Mouse (Mus musculus) heart, postnatal 0 days (tissue): Measurements from ENCODE around the gene Irgm2.

ENCODE experiments used
- CTCF ChIP-seq: IDR thresholded peaks from 2 replicates; pipeline ENCODE4 v1.5.1; 2016; ENCODE audit warnings: antibody characterized with exemption, control low read depth, low read depth
- EP300 ChIP-seq: IDR thresholded peaks from 2 replicates; pipeline ENCODE4 v1.6.1; 2016; ENCODE audit warnings: antibody characterized with exemption, low read depth

GRCm38 (mm10) chr11:58250550-58250949 is 51.1 kb downstream of the Irgm2 start:
- TF ChIP-seq CTCF (no peak), EP300 (no peak)
